Mouse (Mus musculus) adrenal gland, adult 8-10 months (tissue): ENCODE measurements around the gene Cacna2d3. TPM values are rescaled to one million over a fixed set of nuclear protein-coding genes. Genes with fewer than 3 reads are reported as not detected.

Experiments used
- DNase-seq: peaks from one replicate; pipeline ENCODE4 v3.0.0; 2022
- total RNA-seq, 4 experiments: library from RNA; stranded (reverse); gene quantifications; 2 replicates each; pipeline ENCODE4 v1.2.4; 2022

The Cacna2d3 gene
- total RNA-seq, 4 experiments from 2014 or later, result 4.3 to 8.6 (median 5.3) TPM

DNA sequence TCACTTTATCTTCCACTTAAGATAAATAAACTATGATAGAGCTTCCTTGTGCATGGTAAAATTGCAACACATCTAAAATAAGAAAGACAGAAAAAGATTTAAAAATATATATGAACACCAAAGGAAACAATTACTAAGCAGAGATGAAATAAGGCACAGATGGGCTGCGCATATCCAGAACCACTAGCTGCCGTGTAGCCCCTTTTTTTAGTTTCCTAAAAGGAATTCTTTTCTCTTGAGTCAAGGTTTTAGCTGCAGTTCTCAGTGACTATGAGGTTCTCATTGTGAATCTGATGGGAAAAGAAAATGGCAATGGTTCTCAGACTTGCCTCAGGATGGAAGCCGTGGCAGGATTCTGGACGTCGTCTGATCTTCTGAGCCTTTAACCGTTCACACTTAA lies 814.0 kb downstream of the Cacna2d3 start:
- DNase-seq, result no peak

DNA sequence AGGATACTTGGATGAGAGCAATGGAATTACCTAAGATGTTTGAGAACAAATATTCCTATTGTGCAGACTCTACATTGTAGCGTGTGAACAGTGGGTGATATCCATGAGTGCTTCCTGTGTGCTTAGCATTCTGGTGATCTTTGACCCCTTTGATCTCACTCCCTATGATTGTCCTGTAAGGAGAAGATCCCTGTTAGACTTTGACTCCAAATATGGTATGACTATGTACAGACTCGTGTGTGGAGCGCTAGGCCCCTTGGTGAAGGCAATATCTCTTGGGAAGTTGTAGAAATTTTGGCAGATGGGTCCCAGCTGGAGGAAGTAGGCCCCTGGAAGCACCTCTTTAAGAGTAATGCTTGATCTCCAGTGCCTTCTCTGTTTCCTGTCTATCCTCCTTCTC lies 829.1 kb downstream of the Cacna2d3 start:
- DNase-seq, result no peak

DNA sequence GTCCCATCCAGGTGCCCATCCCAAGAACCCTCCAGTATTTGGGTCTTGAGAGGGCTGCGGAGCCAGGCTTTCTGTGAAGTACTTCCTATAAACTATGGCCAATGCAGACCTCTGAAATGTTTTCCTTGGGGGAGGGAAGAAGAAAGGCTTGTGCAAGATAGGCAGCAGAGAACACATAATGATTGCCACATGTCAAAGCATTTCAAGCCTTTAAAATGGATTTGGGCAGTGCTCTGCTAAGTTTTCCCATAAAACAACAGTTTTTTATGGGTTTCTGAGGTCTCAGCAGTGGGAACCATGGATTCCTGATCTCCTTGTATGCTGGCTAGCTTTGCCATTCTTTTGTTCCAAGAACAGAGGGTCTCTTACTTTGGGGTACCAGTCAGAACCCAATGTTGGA lies 834.3 kb downstream of the Cacna2d3 start:
- DNase-seq, result no peak

DNA sequence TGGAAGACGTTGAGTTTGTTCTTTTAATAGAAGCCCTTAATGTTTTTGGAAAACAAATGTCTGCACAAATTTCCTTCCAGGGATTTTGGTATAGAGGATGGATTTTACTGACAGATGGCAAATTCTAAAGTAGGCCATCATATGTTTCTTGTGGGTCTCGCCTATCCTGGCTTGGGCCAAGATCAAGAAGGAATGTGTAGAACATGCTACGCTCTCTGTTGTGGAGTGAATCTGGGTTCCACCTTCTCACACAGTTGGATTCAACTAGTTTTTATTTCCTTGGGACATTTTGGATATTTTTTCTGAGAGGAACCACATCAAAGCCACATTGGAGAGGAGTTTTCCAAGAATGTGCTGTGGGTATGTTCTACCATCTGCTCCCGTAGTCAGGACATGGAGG lies 835.0 kb downstream of the Cacna2d3 start:
- no peak for DNase-seq

DNA sequence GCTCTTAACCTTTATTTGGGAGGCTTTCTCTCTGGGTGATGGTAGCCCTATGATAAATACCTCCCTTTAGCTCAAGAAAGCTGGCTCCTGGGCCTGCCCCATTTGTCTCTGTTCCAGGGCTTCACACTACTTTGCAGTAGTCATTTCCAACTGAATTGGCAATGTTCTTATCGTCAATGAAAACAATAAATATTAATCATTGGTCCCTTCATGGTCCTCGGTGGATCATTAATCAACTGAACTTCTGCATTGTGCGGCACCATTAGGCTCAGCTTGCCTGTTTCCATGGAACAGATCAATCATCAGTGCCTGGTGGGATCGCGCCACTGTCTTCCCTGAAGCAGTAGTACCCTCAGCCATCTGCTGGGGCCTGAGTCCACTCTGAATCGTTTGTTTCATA lies 850.7 kb downstream of the Cacna2d3 start:
- DNase-seq, result no peak

DNA sequence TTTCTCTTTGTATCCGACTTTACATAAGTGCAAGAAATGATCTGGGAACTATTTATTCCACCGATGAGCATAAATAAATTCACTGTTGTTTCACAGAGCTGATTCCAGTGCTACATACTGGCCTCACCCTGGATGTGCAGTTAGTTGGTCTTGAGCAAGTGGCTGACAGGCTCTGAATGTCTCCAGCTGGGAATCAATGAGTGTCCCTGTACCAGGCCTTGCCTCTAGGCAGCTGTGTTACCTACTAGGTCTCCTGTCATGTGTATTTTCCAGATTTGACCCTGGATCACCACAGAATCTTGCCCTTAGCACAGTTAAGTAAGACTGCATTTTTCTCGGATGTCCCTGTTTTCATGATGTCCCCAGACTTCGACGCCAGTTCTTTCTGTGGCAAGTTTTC lies 851.3 kb downstream of the Cacna2d3 start:
- DNase-seq, result no peak

DNA sequence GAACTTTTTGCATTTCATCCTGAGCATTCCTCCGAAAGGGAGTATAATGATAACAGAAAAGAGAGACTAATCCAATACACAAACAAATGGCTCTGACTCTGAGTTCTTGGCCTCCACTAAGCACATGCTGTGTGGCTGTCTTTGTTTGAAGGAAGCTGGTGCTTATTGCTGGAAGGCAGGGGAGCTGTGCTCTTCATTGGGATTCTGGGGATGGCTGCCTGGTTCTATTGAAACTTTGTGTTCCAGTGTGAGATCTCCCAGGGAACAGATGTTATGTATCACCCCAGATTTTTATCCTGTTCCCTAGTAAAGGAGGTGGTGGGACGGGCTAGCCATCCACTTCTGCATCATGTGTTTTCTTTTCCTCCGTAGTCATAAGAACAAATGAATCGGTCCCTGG lies 856.7 kb downstream of the Cacna2d3 start:
- no peak for DNase-seq

DNA sequence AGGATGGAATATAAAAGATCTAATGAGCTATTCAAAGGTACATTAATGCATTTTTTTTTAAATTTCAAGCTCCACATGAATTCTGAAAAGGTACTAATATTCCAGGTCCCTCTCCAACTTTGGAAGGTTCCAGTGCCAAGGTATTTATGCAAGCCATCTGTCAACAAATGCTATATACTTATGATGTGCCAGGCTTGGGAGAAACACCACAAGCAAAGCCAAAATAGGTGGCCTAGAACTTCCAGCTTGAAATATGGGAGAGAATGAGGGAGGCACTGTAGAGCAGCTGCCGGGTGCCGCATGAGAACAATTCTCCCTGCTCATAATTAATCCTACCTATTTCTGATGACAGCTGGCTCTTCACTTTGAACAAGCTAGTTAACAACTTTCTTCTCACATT lies 860.5 kb downstream of the Cacna2d3 start:
- DNase-seq, result no peak

Other genes starting within 250 kb of the Cacna2d3 start
- 100 to 1,000 TPM; 104 to 139 (median 118) TPM for gene Selenok, start 246.4 kb upstream of the Cacna2d3 start, total RNA-seq